Mouse (Mus musculus) small intestine, adult 2 months (tissue): ENCODE data around the gene Bcas2.

ENCODE experiments used
- CTCF ChIP-seq: fragments of 200-500 bp; IDR thresholded peaks from 2 replicates; pipeline ENCODE4 v1.5.1; 2012; ENCODE audit warnings: low read depth, mild to moderate bottlenecking, control low read depth, inconsistent platforms, low read length, moderate library complexity, mixed read lengths; ENCODE audit not compliant: insufficient replicate concordance, insufficient read length; ENCODE audit errors: extremely low read depth
- POLR2A ChIP-seq: fragments of 200-500 bp; IDR thresholded peaks from 2 replicates; pipeline ENCODE4 v1.6.1; 2012; ENCODE audit warnings: low read depth, mild to moderate bottlenecking, control low read depth, inconsistent platforms, low read length, moderate library complexity

- TF ChIP-seq CTCF (no peak), POLR2A (no peak)
These were observed 21.7 kb downstream of the Bcas2 start for GRCm38 (mm10) chr3:103193186-103193585.
